Mouse (Mus musculus) spleen, postnatal 10 days (tissue): Measurements from ENCODE around the gene Efcab12.
A peak's percentile ranks its signal among the peaks of the same experiment; 100 is the strongest.

Experiments
- DNase-seq, 2 experiments: peaks; one replicate each; pipeline ENCODE4 v3.0.0; 2021 to 2022; ENCODE audit warnings: low spot score in 2 of 2

The Efcab12 gene

DNA sequence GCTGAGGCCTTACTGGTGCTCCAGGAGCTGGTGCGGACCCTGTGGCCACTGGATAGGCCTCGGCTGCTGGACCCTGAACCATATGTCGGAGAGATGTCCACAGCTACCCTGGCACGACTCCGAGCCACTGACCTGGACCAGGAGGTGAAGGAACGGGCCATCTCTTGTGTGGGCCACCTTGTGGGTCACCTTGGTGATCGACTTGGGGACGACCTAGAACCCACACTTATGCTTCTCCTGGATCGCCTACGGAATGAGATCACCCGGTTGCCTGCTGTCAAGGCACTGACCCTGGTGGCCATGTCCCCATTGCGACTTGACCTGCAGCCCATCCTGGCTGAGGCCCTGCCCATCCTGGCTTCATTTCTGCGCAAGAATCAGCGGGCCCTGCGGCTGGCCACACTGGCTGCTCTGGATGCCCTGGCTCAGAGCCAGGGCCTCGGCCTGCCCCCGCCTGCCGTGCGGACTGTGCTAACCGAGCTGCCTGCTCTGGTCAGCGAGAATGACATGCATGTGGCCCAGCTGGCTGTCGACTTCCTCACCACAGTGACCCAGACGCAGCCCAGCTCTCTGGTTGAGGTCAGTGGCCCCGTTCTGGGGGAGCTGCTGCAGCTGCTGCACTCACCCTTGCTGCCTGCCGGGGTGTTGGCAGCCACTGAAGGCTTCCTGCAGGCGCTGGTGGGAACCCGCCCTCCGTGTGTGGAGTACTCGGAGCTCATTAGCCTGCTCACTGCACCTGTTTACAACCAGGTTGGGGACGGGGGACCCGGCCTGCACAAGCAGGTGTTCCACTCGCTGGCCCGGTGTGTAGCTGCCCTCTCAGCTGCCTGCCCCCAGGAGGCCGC lies 46.1 kb downstream of the Efcab12 start:
- peak in 1 of 2 experiments; percentile 36 for DNase-seq

DNA sequence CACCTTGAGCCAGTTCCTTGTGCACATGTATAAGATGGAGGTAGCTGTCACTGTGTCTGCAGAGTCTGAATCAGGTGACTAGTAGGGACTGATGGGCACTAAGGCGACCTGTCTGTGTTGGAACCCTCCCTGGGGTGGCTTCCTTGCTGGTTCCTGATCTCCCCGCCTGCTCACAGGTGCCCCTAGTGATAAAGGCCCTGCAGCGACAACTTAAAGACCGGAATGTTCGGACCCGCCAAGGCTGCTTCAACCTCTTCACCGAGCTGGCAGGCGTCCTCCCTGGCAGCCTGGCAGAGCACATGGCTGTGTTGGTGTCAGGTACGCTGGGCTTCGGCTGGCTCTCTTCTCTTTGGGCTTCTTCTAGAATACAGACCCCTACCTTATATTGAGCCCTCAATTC lies 47.2 kb downstream of the Efcab12 start:
- DNase-seq = no peak

DNA sequence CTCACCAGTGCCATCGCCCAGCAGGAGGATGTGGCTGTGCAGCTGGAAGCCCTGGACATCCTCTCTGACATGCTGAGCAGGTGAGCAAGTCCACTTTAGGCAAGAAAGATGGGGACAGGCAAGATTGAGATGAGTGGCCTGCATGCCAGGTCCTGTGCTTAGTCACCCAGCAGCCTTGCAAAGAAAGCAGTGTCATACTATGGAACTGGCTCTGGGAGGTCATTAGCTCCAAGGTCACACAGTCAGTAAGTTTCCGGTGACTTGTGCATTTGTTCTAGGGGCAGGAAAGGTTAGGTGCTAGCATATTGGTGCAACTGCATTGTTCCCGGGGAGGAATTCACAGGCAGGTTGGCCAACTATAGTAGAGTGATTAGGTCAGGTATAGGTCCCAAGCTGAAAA lies 55.4 kb downstream of the Efcab12 start:
- DNase-seq = no peak

DNA sequence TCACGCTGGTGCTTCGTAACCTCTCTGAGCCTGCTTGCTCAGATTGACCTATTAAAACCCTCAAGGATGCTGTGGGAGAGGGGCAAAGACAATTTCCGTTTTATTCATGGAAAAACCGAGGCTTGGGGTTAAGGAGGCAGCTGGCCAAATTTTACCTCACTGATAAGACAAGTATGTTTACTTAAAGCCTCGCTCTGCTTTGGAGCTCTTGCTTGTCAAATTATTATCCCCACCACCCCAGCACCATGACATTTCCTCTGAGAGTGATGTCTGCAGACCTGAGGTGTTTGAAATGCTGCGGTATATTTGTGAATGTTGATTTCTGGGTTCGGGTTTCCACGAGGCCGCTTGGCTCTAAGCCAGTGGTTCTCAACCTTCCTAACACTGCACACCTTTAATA lies 61.8 kb downstream of the Efcab12 start:
- no peak for DNase-seq

- DNase-seq = no peak
Measured at GRCm38 (mm10) chr6:115775838-115776237, 62.4 kb downstream of the Efcab12 start.

GRCm38 (mm10) chr6:115774501-115774921 lies 63.7 kb downstream of the Efcab12 start, which contains the start of gene Cand2:
Cand2 (plus strand) TSS chr6:115774538.
- peak in 1 of 2 experiments; percentile 71 for DNase-seq

- DNase-seq = no peak
Measured at GRCm38 (mm10) chr6:115773966-115774413, 64.2 kb downstream of the Efcab12 start.

GRCm38 (mm10) chr6:115772604-115773003 lies 65.6 kb downstream of the Efcab12 start:
- no peak for DNase-seq

DNA sequence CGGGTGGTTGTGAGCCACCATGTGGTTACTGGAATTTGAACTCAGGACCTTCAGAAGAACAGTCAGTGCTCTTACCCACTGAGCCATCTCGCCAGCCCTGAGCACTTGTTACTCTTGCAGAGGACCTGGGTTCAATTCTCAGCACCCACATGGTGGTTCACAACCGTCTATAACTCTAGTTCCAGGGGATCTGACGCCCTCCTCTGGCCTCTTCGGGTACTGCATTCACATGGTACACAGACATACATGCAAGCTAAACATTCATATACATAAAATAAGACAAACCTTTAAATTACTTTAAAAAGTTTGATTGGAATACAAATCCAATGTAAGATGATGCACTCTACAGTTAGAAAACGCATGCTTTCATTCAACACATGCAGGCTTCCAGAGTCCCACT lies 66.0 kb downstream of the Efcab12 start:
- no peak for DNase-seq

DNA sequence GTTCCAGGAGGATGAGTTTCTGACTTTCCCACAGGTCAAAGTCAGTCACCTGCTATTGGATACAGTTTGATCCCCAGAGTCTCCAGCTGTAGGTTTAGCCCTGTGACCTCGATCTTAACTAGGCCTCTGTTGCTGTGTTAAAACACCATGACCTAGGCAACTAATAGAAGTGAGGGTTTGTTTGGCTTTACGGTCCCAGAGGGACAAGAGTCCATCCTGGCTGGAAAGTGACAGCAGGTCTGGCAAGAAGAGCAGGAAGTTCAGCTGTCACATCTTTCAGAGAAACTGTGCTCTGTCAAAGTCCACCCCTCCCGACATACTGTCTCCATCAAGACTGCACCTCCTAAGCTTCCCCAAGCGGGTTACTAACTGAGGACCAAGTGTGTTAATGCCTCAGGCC lies 67.4 kb downstream of the Efcab12 start:
- no peak for DNase-seq

DNA sequence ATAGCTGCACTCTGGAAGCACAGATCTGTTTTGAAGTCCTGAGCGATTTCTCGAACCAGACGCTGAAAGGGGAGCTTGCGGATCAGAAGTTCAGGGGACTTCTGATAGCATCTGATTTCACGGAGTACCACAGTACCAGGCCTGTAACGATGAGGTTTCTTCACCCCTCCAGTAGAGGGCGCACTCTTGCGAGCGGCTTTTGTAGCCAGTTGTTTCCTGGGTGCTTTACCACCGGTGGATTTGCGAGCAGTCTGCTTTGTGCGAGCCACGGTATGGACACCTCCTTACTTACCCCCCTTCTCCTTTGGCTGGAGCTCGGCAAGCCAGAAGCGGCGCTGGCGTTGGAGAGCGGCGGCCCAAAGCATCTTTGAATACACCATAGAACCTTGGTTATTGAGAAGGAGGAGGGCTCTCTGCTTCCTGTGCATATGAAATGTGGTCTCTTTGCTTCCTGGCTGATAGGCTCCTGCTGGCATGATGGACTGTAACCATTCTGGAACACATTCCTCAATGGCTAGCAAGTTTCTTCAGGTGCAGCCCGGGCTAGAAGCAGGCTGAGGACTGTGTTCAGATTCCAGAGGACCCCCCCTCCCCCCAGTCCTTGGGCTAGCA lies 68.0 kb downstream of the Efcab12 start:
- DNase-seq = no peak

- no peak for DNase-seq
Measured at GRCm38 (mm10) chr6:115768207-115768606, 70.0 kb downstream of the Efcab12 start.

GRCm38 (mm10) chr6:115767357-115767756 lies 70.9 kb downstream of the Efcab12 start:
- DNase-seq = no peak

DNA sequence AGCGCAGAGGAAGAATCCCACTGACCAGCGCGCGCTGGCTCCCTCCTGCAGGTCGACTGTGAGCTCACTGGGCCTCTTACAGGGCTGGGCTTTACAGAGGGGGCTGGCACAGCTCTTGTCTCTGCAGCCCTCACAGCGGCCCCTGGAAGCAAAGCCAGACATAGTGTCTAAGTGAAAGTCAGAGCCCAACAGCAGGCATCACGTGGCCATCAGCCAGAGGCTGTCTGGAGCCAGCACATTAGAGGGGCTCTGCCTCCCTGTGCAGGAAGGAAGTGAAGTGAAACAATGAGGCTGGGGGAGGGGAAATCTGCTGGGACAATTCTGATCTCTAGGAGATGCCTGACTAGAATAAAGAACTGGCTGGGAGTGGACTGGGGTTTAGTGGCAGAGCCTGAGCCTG lies 74.0 kb downstream of the Efcab12 start:
- DNase-seq = peak in 1 of 2 experiments; percentile 45

- no peak for DNase-seq
Measured at GRCm38 (mm10) chr6:115761995-115762756, 76.0 kb downstream of the Efcab12 start, which contains the start of gene Tmem40. Tmem40 (minus strand) TSS chr6:115762410.

GRCm38 (mm10) chr6:115760982-115761381 lies 77.2 kb downstream of the Efcab12 start:
- DNase-seq = no peak
